Mouse (Mus musculus) CH12.LX (cell line): ENCODE data around the gene Gm17581.

Source experiments
- CHD2 ChIP-seq: IDR thresholded peaks from 2 replicates; pipeline ENCODE4 v1.6.1; 2011; ENCODE audit warnings: low read length, improper control_type of control experiment
- HCFC1 ChIP-seq: IDR thresholded peaks from 2 replicates; pipeline ENCODE4 v1.6.1; 2012; ENCODE audit warnings: low read depth, mild to moderate bottlenecking, inconsistent platforms, low read length, improper control_type of control experiment
- MAFK ChIP-seq: IDR thresholded peaks from 2 replicates; pipeline ENCODE4 v1.6.1; 2011; ENCODE audit warnings: low read length, improper control_type of control experiment; ENCODE audit not compliant: insufficient replicate concordance
- NRF1 ChIP-seq: IDR thresholded peaks from 2 replicates; pipeline ENCODE4 v1.6.1; 2014; ENCODE audit warnings: low read depth, mild to moderate bottlenecking, inconsistent platforms, low read length, improper control_type of control experiment, moderate library complexity
- POLR2A ChIP-seq: IDR thresholded peaks from 2 replicates; pipeline ENCODE4 v1.6.1; 2011; ENCODE audit warnings: low read depth, mild to moderate bottlenecking, improper control_type of control experiment, low read length
- POLR2AphosphoS2 ChIP-seq: IDR thresholded peaks from 2 replicates; pipeline ENCODE4 v1.6.1; 2011; ENCODE audit warnings: low read depth, low read length, improper control_type of control experiment
- ZKSCAN1 ChIP-seq: IDR thresholded peaks from 2 replicates; pipeline ENCODE4 v1.6.1; 2012; ENCODE audit warnings: low read depth, inconsistent platforms, low read length, improper control_type of control experiment, borderline replicate concordance
- ZNF384 ChIP-seq: IDR thresholded peaks from 2 replicates; pipeline ENCODE4 v1.6.1; 2012; ENCODE audit warnings: low read depth, low read length, improper control_type of control experiment, inconsistent platforms

- TF ChIP-seq NRF1 (peak; percentile 93), MAFK (no peak), POLR2A (peak; percentile 90), POLR2AphosphoS2 (peak; percentile 65; the same call in 1 of the 2 replicates), ZNF384 (no peak), CHD2 (no peak), ZKSCAN1 (no peak), HCFC1 (peak; percentile 99)
Measured at GRCm38 (mm10) chr2:155729158-155729645, 6.5 kb downstream of the Gm17581 start, which contains the start of gene Edem2.
